ENCODE assay signal across 19 mouse cellular contexts in the genomic region with DNA sequence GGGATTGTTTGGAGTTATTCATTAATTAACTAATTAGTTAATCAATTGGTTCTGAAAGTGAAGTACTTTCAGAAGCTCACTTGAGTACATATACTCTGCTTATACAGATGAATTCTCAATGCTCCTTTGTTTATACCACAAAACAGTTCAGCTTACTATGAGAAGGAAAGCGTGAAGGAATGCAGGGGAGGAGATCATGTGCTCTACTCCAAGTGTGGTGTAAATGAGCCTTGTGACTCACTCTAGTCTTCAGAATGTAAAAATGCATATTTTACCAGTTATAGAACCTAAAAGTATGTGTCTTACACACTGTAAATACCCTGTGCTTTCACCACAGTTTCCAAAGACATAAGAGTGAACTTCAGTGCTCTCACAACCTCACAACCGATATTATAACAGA.
DNase-seq lines count a peak whose midpoint lies in the region; ATAC-seq lines count a peak whose summit lies in the region.
"Had no signal": no experiment of that assay in that cellular context is flagged by ENCODE, and none has a peak within 500 bp of the region (broad histone marks: within the 10 kb centered on the region; RNA-seq: fewer than 3 reads in every experiment).

No protein-coding gene starts in this region.

- 62% methylated on average over 2 of the region's 2 CpGs for WGBS in kidney, embryonic 14.5 days
- WGBS in hindbrain, embryonic 11.5 days = 72% methylated on average over 2 of the region's 2 CpGs

- no peaks in the 10 kb centered on the region for H3K4me1 ChIP-seq in kidney, embryonic 14.5 days (ENCODE audit: control insufficient read depth, insufficient read depth, low read length)
- H3K4me1 ChIP-seq in hindbrain, embryonic 11.5 days (replicated peaks; ENCODE audit: control insufficient read depth, insufficient read depth, low read length) = no peaks in the 10 kb centered on the region
- H3K4me1 ChIP-seq: forebrain, embryonic 10.5 days; heart, embryonic 15.5 days had no signal

- no peak overlapping the region for H3K4me3 ChIP-seq in kidney, embryonic 14.5 days (ENCODE audit: low read length)
- H3K4me3 ChIP-seq in hindbrain, embryonic 11.5 days (ENCODE audit: low read depth, low read length) = no peak overlapping the region
- H3K4me3 ChIP-seq: embryonic facial prominence, embryonic 13.5 days; forebrain, embryonic 10.5 days; gastrocnemius, adult 2 months; heart, embryonic 15.5 days; limb, embryonic 10.5 days had no signal

- H3K4me2 ChIP-seq in kidney, embryonic 14.5 days (replicated peaks; ENCODE audit: low read depth, low read length) = no peak overlapping the region
- no peak overlapping the region for H3K4me2 ChIP-seq in hindbrain, embryonic 11.5 days (replicated peaks; ENCODE audit: low read depth, low read length)
- H3K4me2 ChIP-seq: embryonic facial prominence, embryonic 13.5 days; heart, embryonic 15.5 days; liver, embryonic 11.5 days; midbrain, embryonic 11.5 days had no signal

- H3K9me3 ChIP-seq in kidney, embryonic 14.5 days (ENCODE audit: control insufficient read depth, low read length) = no peaks in the 10 kb centered on the region
- H3K9me3 ChIP-seq in hindbrain, embryonic 11.5 days (ENCODE audit: control insufficient read depth, low read length) = no peaks in the 10 kb centered on the region
- H3K9me3 ChIP-seq: embryonic facial prominence, embryonic 13.5 days; forebrain, embryonic 10.5 days; heart, embryonic 15.5 days; limb, embryonic 10.5 days had no signal

- DNase-seq in kidney, adult 11 months = no peak
- DNase-seq in Muller cell, postnatal 12 days (ENCODE audit: inconsistent ontology term) = peak; percentile 84
- DNase-seq in brain, adult 2 months (ENCODE audit: low read depth, low spot score) = peak; percentile 54
- DNase-seq in kidney, postnatal 14 days = peak; percentile 18
- no peak for DNase-seq in hindbrain, embryonic 11.5 days (ENCODE audit: low spot score)
- DNase-seq in thymus, postnatal 0 days (ENCODE audit: low spot score) = no peak
- DNase-seq: adrenal gland, adult 8-10 months; cerebellum, adult 18-20 months; gastrocnemius, adult 2 months; heart, adult 18-20 months; lung, adult 2 months had no signal

- no peak overlapping the region for H3K27ac ChIP-seq in kidney, embryonic 14.5 days (ENCODE audit: low read depth, low read length)
- no peak overlapping the region for H3K27ac ChIP-seq in hindbrain, embryonic 11.5 days (ENCODE audit: low read depth, low read length)
- H3K27ac ChIP-seq: embryonic facial prominence, embryonic 13.5 days; forebrain, embryonic 10.5 days; gastrocnemius, adult 2 months; heart, embryonic 15.5 days; limb, embryonic 10.5 days; macrophage had no signal

- no peak overlapping the region for H3K9ac ChIP-seq in kidney, embryonic 14.5 days (ENCODE audit: low read depth, low read length)
- no peak overlapping the region for H3K9ac ChIP-seq in hindbrain, embryonic 11.5 days (ENCODE audit: low read depth, low read length)
- H3K9ac ChIP-seq: embryonic facial prominence, embryonic 13.5 days; heart, embryonic 15.5 days had no signal

- H3K27me3 ChIP-seq in kidney, embryonic 14.5 days (ENCODE audit: control insufficient read depth, insufficient read depth, low read length) = no peaks in the 10 kb centered on the region
- no peaks in the 10 kb centered on the region for H3K27me3 ChIP-seq in hindbrain, embryonic 11.5 days (ENCODE audit: control insufficient read depth, insufficient read depth, low read length)
- H3K27me3 ChIP-seq: embryonic facial prominence, embryonic 13.5 days; heart, embryonic 15.5 days had no signal

- ATAC-seq in kidney, embryonic 14.5 days (ENCODE audit: low FRiP score, low TSS enrichment) = 0 out of 2 replicates have a peak, but pooled peaks have one; percentile 28
- ATAC-seq in hindbrain, embryonic 11.5 days (ENCODE audit: low FRiP score) = no peak

- no peaks in the 10 kb centered on the region for H3K36me3 ChIP-seq in kidney, embryonic 14.5 days (ENCODE audit: control insufficient read depth, insufficient read depth, low read length)
- H3K36me3 ChIP-seq in hindbrain, embryonic 11.5 days (ENCODE audit: control insufficient read depth, insufficient read depth, low read length) = no peaks in the 10 kb centered on the region
- H3K36me3 ChIP-seq: forebrain, embryonic 10.5 days; heart, embryonic 15.5 days; limb, embryonic 10.5 days had no signal

Comparison
In these comparisons a context has a peak if more than half of its experiments do, and no peak if none do; other contexts are left out.
1. DNase-seq: peak in Muller cell, postnatal 12 days (single experiment), brain, adult 2 months (single experiment) and kidney, postnatal 14 days (single experiment); none in kidney, adult 11 months (single experiment), hindbrain, embryonic 11.5 days (single experiment) and thymus, postnatal 0 days (single experiment).